Mouse (Mus musculus) heart, postnatal 14 days (tissue): ENCODE results near the gene Mmp11. TPM values are rescaled to one million over a fixed set of nuclear protein-coding genes. Genes with fewer than 3 reads are reported as not detected.
A peak's percentile ranks its signal among the peaks of the same experiment; 100 is the strongest.

Experiments used
- DNase-seq, 2 experiments: peaks; one replicate each; pipeline ENCODE4 v3.0.0; 2021 to 2022
- intact Hi-C: fragments of 180-260 bp; cut with DNase I; formaldehyde crosslinking; loops from one replicate; pipeline ENCODE4 v1.15.1; 2025
- total RNA-seq, 2 experiments: library from RNA; stranded (reverse); gene quantifications; 2 replicates each; pipeline ENCODE4 v1.2.3; 2021

Gene Mmp11
- total RNA-seq, 2 experiments from 2014 or later = 5.0 to 9.7 TPM

- no peak for DNase-seq
- intact Hi-C loops = no loop called here
Observed at GRCm38 (mm10) chr10:75940520-75940919, 4.2 kb upstream of the Mmp11 start, which contains the start of gene Gm867. TSS of gene Gm867 (minus strand) at chr10:75940672.

GRCm38 (mm10) chr10:75939481-75940234 is 3.4 kb upstream of the Mmp11 start:
- no peak for DNase-seq
- intact Hi-C loops = no loop called here

GRCm38 (mm10) chr10:75937851-75938643 is 1.8 kb upstream of the Mmp11 start:
- intact Hi-C loops = no loop called here
- no peak for DNase-seq

GRCm38 (mm10) chr10:75936909-75937667 is 792 bp upstream of the Mmp11 start:
- DNase-seq = no peak
- intact Hi-C loops = no loop called here

GRCm38 (mm10) chr10:75934991-75935390 is 1.3 kb downstream of the Mmp11 start:
- no peak for DNase-seq
- intact Hi-C loops = no loop called here

GRCm38 (mm10) chr10:75932891-75933290 is 3.4 kb downstream of the Mmp11 start, which contains the start of gene Chchd10:
TSS of gene Chchd10 (plus strand) at chr10:75933130.
- intact Hi-C loops = no loop called here
- no peak for DNase-seq

GRCm38 (mm10) chr10:75932081-75932678 is 4.1 kb downstream of the Mmp11 start:
- intact Hi-C loops = no loop called here
- DNase-seq = peak; percentile 74 to 79

- intact Hi-C loops = no loop called here
- DNase-seq = no peak
Observed at GRCm38 (mm10) chr10:75931311-75931710, 5.0 kb downstream of the Mmp11 start.

- intact Hi-C loops = no loop called here
- no peak for DNase-seq
Observed at GRCm38 (mm10) chr10:75930304-75930703, 6.0 kb downstream of the Mmp11 start.

- intact Hi-C loops = no loop called here
- DNase-seq = no peak
Observed at GRCm38 (mm10) chr10:75926396-75926795, 9.9 kb downstream of the Mmp11 start.

- no peak for DNase-seq
- intact Hi-C loops = no loop called here
Observed at GRCm38 (mm10) chr10:75924324-75924723, 12.0 kb downstream of the Mmp11 start.

GRCm38 (mm10) chr10:75921726-75922560 is 14.4 kb downstream of the Mmp11 start:
- DNase-seq = peak in 1 of 2 experiments; percentile 35
- intact Hi-C loops = loop anchor here (2.0 kb wide), 1 partner anchor 29 kb away; no protein-coding TSS in a partner anchor

GRCm38 (mm10) chr10:75921026-75921725 is 15.1 kb downstream of the Mmp11 start, which contains the start of gene Smarcb1:
TSS of gene Smarcb1 (minus strand) at chr10:75921617.
- DNase-seq = peak; percentile 96 to 97
- intact Hi-C loops = loop anchor here (2.0 kb wide), 1 partner anchor 30 kb away; no protein-coding TSS in a partner anchor

- DNase-seq = no peak
- intact Hi-C loops = no loop called here
Observed at GRCm38 (mm10) chr10:75919026-75919425, 17.3 kb downstream of the Mmp11 start.

- DNase-seq = no peak
- intact Hi-C loops = no loop called here
Observed at GRCm38 (mm10) chr10:75916840-75917239, 19.5 kb downstream of the Mmp11 start.

GRCm38 (mm10) chr10:75915557-75915956 is 20.7 kb downstream of the Mmp11 start:
- no peak for DNase-seq
- intact Hi-C loops = no loop called here

GRCm38 (mm10) chr10:75913013-75913589 is 23.2 kb downstream of the Mmp11 start:
- no peak for DNase-seq
- intact Hi-C loops = no loop called here

- DNase-seq = no peak
- intact Hi-C loops = no loop called here
Observed at GRCm38 (mm10) chr10:75910698-75911097, 25.6 kb downstream of the Mmp11 start.
